Mouse (Mus musculus) lung, adult 2 months (tissue): ENCODE measurements around the gene Tufm.

Source experiments
- CTCF ChIP-seq: fragments of 200-500 bp; IDR thresholded peaks from 2 replicates; pipeline ENCODE4 v1.5.1; 2011; ENCODE audit warnings: mild to moderate bottlenecking, low read length, control low read depth; ENCODE audit not compliant: insufficient read depth
- POLR2A ChIP-seq: fragments of 200-500 bp; IDR thresholded peaks from 2 replicates; pipeline ENCODE4 v1.6.1; 2011; ENCODE audit warnings: low read depth, mild to moderate bottlenecking, control low read depth, low read length, borderline replicate concordance; ENCODE audit errors: extremely low read depth

- no peak for TF ChIP-seq CTCF
- TF ChIP-seq POLR2A, result no peak
These were observed 21.7 kb upstream of the Tufm start for GRCm38 (mm10) chr7:126465246-126466030.
